Mouse (Mus musculus) spleen, postnatal 14 days (tissue): Measurements from ENCODE around the gene Catsperg1.
A peak's percentile ranks its signal among the peaks of the same experiment; 100 is the strongest.
"Not testable (repeated sequence)": the region's sequence is repeated elsewhere in the genome, so short reads cannot be mapped to it uniquely, and the experiment has no call there.

ENCODE experiments used
- DNase-seq, 2 experiments: peaks; one replicate each; pipeline ENCODE4 v3.0.0; 2021 to 2022; ENCODE audit warnings: low spot score in 2 of 2

Catsperg1 gene

DNA sequence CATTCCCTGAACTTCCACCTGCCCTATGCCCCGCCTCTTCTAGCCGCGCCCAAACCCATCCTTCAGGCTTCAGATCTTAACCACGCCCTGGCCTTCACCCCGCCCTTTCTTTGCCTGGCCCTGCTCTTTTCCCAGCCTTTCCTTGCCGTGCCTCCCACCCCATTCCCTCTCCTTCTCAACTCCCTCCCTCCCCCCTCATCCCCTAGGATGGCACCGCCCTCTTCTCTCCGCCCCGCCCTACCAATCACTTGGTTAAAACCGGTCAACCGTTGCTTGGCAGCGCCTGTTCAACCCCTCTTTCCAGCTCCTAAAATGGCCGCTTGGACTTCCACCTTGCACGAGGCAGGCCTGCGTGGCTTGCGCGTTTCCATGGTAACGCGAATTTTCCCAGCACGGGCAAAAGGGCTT lies at the start of gene Catsperg1:
Gene Catsperg1 (minus strand): TSS at position 361 of the 408 bp plus-strand sequence.
- DNase-seq = no peak

GRCm38 (mm10) chr7:29262151-29262550 lies 48.3 kb upstream of the Catsperg1 start:
- DNase-seq = no peak

DNA sequence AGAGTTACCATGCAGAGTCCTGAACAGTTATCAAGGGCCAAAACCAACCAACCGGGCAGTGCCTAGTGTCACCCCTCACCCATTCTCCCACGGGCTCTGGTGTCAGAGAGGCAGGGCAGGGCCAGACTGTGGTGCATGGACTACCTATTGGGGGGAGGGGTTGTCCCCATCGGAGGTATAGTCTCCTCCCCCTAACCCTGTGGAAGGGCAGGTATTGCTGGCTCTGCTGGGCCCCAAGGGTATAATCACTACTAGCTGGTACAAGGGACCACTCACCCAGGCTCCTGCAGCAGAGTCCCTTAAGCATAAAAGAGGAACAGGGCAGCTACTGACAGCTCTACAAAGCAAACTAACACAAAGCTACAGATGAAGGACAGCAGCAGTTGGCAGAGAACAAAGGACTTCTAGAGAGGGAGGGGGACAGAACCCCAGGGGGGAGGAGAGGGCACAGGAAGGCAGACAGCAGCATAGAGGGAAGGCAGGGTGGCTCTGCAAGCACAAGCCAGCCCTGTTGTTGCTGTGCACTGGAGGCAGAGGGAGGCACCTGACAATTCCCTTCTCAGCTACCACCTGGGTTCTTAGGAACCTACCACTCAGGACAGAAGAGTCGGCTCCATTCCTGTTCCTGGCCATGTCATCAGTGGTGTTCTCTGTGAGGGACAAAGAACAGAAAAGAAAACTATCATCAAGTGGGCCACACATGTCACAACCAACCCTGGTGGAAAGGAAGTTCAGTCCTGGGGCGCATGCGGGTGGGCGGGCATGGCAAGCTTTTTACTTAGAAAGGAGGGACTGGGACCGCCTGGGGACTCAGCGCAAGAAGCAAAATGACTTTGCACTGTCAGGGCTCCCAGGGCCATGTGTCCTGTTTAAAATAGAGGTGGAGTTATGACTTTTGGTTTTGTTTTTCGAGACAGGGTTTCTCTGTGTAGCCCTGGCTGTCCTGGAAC lies 46.2 kb upstream of the Catsperg1 start:
- no peak for DNase-seq

DNA sequence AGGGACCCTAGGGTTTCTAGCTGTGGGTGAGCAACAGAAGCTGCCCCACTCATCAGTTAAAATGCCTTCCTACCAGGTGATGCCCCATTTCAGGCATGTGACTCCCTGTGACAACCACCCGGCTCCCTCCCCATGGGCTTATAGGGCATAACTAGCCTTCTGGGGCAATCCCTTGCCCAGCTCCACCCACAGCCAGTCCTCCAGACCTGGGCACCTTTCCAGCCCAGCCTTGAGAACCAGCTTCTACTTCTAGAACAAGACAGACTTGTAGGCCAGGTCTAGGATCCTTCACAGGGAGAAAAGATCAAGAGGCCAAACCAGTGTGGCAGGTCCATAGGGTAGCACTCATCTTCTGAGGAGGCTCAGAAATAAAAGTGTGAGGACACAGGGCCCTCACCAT lies 43.5 kb upstream of the Catsperg1 start:
- no peak for DNase-seq

DNA sequence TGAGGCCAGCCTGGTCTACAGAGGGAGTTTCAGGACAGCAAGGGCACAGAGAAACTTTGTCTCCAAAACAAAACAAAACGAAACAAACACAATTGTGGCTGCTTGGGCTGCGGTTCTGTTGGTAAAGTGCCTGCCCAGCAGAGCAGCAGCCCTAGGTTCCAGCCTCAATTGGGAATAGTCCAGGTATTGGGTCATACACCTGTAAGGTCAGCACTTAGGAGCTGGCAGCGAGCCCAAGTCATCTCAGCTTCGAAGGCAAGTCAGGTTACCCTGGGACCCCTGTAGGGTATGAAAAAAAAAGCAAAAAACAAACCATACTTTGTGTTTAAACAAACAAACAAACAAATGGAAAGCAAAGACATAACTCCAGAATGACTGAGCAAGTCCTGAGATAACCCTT lies 42.0 kb upstream of the Catsperg1 start:
- DNase-seq = no peak

- DNase-seq = no peak
These were observed 40.0 kb upstream of the Catsperg1 start for GRCm38 (mm10) chr7:29253842-29254241.

DNA sequence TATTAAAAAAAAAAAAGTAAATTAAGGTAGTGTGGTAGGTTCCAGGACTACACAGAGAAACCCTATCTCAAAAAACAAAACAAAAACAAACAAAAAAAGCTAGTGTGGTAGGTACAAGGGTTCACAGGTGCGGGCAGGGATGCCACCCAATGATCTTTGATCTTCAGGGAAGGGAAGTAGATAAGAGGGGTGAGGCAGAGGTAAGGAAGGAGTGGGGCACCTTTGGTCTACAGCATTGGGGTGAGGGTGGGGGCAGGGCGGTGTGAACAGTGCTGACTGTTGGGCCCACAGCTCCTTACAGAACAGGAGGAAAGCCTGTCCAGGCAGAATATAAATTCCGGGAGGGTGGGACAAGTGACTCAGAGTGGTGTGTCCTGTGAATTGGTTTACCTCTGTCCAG lies 37.3 kb upstream of the Catsperg1 start:
- DNase-seq = no peak

- no peak for DNase-seq
These were observed 34.5 kb upstream of the Catsperg1 start, which contains the start of gene 2200002D01Rik for GRCm38 (mm10) chr7:29248261-29248841. Gene 2200002D01Rik, minus strand, starts transcription at chr7:29248466.

- no peak for DNase-seq
These were observed 33.9 kb upstream of the Catsperg1 start for GRCm38 (mm10) chr7:29247706-29248105.

GRCm38 (mm10) chr7:29247314-29247700 lies 33.5 kb upstream of the Catsperg1 start:
- DNase-seq = peak; percentile 64 to 81

DNA sequence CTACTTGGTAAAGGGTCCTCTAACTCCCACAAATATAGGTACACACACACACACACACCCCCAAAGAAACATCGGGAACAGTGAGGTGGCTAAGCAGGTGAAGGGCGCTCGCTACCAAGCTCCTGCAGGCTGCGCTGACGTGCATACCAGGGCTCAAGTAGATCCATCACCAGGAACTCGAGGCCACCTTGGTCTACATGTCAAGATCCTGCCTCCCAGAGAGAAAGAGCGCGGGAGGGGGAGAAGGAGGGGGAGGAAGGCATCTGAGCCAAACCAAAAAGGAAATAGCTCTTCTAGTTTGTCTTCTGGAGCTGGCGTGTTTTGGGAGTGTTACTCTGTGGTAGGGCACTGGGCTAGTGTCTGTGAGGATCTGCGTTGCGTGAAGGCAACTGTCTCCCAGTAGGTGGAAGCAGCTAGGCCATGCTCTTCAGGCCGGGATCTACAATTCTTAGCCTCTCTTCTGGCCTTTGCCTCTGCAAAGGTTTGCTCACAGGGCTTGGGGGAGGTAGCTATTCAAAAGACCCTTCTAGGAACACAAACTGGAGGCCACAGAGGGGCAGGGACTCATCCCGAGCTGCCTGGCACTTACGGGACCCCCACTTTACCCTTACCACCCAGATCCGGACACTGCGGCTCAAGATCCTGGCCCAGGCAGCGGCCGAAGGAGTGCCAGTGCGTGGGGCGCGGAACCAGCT lies 32.9 kb upstream of the Catsperg1 start:
- DNase-seq = no peak

GRCm38 (mm10) chr7:29246015-29246414 lies 32.2 kb upstream of the Catsperg1 start:
- no peak for DNase-seq

DNA sequence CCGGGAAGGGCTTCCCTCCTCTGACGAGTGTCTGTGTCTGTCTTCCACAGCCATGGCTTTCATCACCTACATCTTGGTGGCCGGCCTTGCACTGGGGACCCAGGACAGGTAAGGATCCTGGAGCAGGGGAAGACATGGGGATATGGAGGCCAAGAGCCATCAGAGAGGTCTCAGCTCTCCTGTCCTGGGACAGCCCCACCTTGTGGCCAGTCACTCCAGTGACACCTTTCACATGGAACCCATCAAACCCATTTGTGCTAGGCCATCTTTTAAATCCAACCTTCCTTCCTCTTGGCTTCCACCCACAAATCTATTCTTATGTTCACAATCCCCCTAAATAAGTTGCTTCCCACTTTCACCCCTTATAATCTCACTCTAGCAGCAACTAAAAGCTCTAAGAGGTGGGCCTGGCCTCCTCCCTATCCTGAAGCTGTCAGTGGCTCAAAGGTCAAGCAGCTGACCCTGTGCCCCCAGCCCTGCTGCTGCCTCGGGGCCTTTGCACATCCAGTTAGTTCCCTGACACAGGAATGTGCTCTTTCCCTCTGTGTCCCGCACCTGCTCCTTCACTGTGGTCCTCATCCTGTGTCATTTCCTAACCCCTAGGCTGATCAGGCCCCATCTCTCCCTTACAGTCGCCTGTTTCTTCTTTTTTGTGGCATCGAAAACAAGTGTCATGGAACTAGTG lies 31.0 kb upstream of the Catsperg1 start:
- peak in 1 of 2 experiments; percentile 35 for DNase-seq

DNA sequence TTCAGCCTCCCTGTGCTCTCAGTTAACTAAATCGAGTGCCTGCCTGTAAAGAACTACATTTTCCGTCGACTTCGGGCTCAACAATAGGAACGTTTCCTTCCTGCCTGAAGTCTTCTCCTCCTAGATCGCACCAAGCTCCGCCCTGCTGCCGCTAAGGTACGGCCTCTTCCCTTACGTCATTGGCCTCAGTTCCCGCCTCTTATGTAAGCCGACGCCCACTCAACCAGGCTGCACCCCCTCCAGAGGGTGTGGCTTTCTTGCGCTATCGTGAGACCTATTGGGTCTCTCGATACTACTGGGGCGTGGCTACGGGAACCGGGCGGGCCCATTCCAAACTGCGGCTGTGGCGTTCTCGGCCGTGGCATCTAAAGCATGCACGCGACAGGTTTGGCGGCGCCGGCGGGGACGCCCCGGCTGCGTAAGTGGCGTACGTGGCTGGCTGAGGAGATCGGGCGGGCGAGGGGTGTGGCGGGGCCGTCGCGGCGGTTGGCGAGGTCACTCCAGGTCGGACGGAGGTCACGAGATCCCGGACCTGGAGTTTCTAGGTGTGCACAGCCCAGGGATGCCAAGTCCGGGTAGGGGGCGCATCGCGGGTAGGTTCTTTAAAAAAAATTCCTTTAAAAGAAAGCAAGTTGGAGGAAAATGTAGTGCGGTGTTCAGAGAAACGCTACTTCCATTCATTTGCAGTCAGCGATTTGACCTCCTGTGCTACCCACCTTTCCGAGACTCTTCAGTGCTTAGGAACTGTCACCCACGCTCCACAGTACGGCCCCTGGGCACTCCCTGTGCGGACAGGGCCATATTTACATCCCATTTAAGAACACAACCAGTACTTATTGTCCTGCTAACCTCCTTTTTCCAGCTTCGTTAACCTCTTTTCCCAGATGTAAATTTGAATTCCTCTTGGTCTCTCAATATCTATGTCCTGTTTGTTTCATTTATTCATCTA lies 24.5 kb upstream of the Catsperg1 start, which contains the start of gene Yif1b:
Gene Yif1b (plus strand): TSS at position 311 of the 949 bp plus-strand sequence.
- DNase-seq = peak; percentile 96 to 98

- not testable (repeated sequence) for DNase-seq
These were observed 23.8 kb upstream of the Catsperg1 start for GRCm38 (mm10) chr7:29237596-29237995.

DNA sequence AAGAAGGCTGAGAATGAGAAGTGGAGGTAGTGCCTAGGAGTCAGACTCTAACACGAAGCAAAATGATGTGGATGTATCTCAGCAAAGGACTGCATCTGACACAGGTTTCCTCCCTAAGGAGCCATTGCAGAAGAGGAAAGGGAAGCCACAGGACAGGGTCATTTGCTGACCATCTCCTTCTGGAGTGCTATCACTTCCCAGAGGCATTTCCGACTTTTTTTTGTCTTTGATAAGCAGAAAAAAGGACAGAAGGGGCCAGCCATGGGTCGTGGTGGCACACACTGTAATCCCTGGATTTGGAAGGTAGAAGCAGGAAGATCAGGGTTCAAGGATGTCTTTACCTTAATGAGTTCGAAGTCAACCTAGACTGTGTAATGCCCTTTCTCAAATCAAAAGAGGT lies 22.8 kb upstream of the Catsperg1 start:
- DNase-seq = no peak

DNA sequence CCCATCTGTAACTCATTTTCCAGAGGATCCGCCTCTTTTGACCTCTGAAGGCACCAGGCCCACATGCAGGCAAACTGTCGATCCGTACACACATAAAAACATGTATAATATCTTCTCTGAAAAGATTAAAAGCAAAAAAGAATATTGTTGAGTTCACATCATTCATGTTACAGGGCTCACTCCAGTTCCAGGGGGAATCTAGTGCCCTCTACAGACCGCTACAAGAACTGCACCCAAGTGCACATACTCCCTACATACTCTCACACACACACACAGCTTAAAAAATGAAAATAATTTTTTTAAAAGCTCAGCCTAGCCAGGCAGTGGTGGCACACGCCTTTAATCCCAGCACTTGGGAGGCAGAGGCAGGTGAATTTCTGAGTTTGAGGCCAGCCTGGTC lies 20.8 kb upstream of the Catsperg1 start:
- no peak for DNase-seq

DNA sequence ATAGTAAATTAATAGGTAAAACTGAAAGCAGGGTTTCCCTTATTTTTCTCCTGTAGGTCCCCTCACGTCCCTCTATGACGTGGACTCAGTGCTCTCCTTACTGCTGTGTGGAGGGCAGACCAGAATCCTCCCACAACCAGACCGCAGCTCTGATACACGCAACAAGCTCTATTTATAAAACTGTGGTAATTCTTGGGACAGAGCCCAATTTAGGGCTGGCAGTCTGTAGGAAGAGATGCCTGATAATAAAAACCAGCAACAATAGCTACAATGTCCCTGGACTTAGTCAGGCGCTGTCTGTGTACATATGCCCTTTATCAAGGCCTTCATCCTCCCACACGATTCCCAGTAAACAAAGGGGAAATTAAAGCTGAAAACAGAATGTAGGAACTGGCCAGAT lies 19.9 kb upstream of the Catsperg1 start:
- DNase-seq = no peak

GRCm38 (mm10) chr7:29232247-29233013 lies 18.6 kb upstream of the Catsperg1 start, which contains the start of gene Kcnk6:
Gene Kcnk6, minus strand, starts transcription at chr7:29232515.
- DNase-seq = no peak

GRCm38 (mm10) chr7:29231517-29231916 lies 17.7 kb upstream of the Catsperg1 start:
- no peak for DNase-seq
